Mouse (Mus musculus) bone marrow macrophage, adult 2 months (primary cell): ENCODE results near the gene Adcy5. TPM values are rescaled to one million over a fixed set of nuclear protein-coding genes. Genes with fewer than 3 reads are reported as not detected.

Experiments
- H3K27ac ChIP-seq: 2 replicates; pipeline ENCODE4 v1.5.1; 2012; ENCODE audit warnings: low read depth, low read length; ENCODE audit not compliant: insufficient read depth
- H3K4me1 ChIP-seq: 2 replicates; pipeline ENCODE4 v1.6.1; 2012; ENCODE audit warnings: low read length; ENCODE audit not compliant: control insufficient read depth, insufficient read depth
- H3K4me3 ChIP-seq: 2 replicates; pipeline ENCODE4 v1.5.1; 2012; ENCODE audit warnings: mild to moderate bottlenecking, low read length, moderate library complexity; ENCODE audit not compliant: insufficient read depth
- CTCF ChIP-seq: IDR thresholded peaks from 2 replicates; pipeline ENCODE4 v1.5.1; 2012; ENCODE audit warnings: low read depth, mild to moderate bottlenecking, low read length, moderate library complexity
- POLR2A ChIP-seq: IDR thresholded peaks from 2 replicates; pipeline ENCODE4 v1.6.1; 2012; ENCODE audit warnings: mild to moderate bottlenecking, low read depth, low read length, borderline replicate concordance
- polyA plus RNA-seq: library from polyadenylated mRNA; stranded (reverse); fragments of >200 nt; gene quantifications from 2 replicates; pipeline ENCODE4 v1.2.4, GENCODE M21; 2012; ENCODE audit not compliant: missing spikeins, insufficient read depth, insufficient read length

Adcy5 gene
- polyA plus RNA-seq, 1 experiment, result not detected

- Histone ChIP-seq H3K27ac (no peak overlapping the region), H3K4me3 (no peak overlapping the region), H3K4me1 (no peaks in the 10 kb centered on the region)
- TF ChIP-seq CTCF, result no peak
- TF ChIP-seq POLR2A, result no peak
Measured at GRCm38 (mm10) chr16:35203511-35203910, 48.8 kb downstream of the Adcy5 start.

GRCm38 (mm10) chr16:35205681-35206080 lies 51.0 kb downstream of the Adcy5 start:
- Histone ChIP-seq H3K4me3 (no peak overlapping the region), H3K27ac (no peak overlapping the region), H3K4me1 (no peaks in the 10 kb centered on the region)
- TF ChIP-seq POLR2A (no peak), CTCF (no peak)

- TF ChIP-seq CTCF (no peak), POLR2A (no peak)
- Histone ChIP-seq H3K4me3 (no peak overlapping the region), H3K27ac (no peak overlapping the region), H3K4me1 (no peaks in the 10 kb centered on the region)
Measured at GRCm38 (mm10) chr16:35206426-35206825, 51.7 kb downstream of the Adcy5 start.

- no peak for TF ChIP-seq CTCF
- no peaks in the 10 kb centered on the region for H3K4me1 ChIP-seq
- no peak overlapping the region for H3K27ac ChIP-seq
- H3K4me3 ChIP-seq, result no peak overlapping the region
Measured at GRCm38 (mm10) chr16:35208796-35209195, 54.1 kb downstream of the Adcy5 start.

GRCm38 (mm10) chr16:35209753-35210152 lies 55.1 kb downstream of the Adcy5 start:
- no peak for TF ChIP-seq POLR2A
- no peak for TF ChIP-seq CTCF
- H3K4me1 ChIP-seq, result no peaks in the 10 kb centered on the region
- no peak overlapping the region for H3K4me3 ChIP-seq
- no peak overlapping the region for H3K27ac ChIP-seq

GRCm38 (mm10) chr16:35215047-35215446 lies 60.4 kb downstream of the Adcy5 start:
- TF ChIP-seq POLR2A, result no peak
- no peak for TF ChIP-seq CTCF
- Histone ChIP-seq H3K27ac (no peak overlapping the region), H3K4me1 (no peaks in the 10 kb centered on the region), H3K4me3 (no peak overlapping the region)

- Histone ChIP-seq H3K4me1 (no peaks in the 10 kb centered on the region), H3K27ac (no peak overlapping the region), H3K4me3 (no peak overlapping the region)
- TF ChIP-seq POLR2A, result no peak
- TF ChIP-seq CTCF, result no peak
Measured at GRCm38 (mm10) chr16:35215498-35215897, 60.8 kb downstream of the Adcy5 start.

- Histone ChIP-seq H3K4me1 (no peaks in the 10 kb centered on the region), H3K4me3 (no peak overlapping the region), H3K27ac (no peak overlapping the region)
- TF ChIP-seq POLR2A (no peak), CTCF (no peak)
Measured at GRCm38 (mm10) chr16:35216826-35217491, 62.3 kb downstream of the Adcy5 start.

- Histone ChIP-seq H3K27ac (no peak overlapping the region), H3K4me3 (no peak overlapping the region), H3K4me1 (no peaks in the 10 kb centered on the region)
- TF ChIP-seq POLR2A (no peak), CTCF (no peak)
Measured at GRCm38 (mm10) chr16:35220412-35220811, 65.7 kb downstream of the Adcy5 start.

GRCm38 (mm10) chr16:35221581-35221980 lies 66.9 kb downstream of the Adcy5 start:
- H3K27ac ChIP-seq, result no peak overlapping the region
- no peaks in the 10 kb centered on the region for H3K4me1 ChIP-seq
- no peak overlapping the region for H3K4me3 ChIP-seq
- TF ChIP-seq POLR2A (no peak), CTCF (no peak)
